Mouse (Mus musculus): Measurements from ENCODE around the gene Nxpe5. TPM values are rescaled to one million over a fixed set of nuclear protein-coding genes. Genes with fewer than 3 reads are reported as not detected.

Nxpe5 gene
- total RNA-seq, 2 experiments from 2014 or later, result 0.26 to 0.28 TPM

DNA sequence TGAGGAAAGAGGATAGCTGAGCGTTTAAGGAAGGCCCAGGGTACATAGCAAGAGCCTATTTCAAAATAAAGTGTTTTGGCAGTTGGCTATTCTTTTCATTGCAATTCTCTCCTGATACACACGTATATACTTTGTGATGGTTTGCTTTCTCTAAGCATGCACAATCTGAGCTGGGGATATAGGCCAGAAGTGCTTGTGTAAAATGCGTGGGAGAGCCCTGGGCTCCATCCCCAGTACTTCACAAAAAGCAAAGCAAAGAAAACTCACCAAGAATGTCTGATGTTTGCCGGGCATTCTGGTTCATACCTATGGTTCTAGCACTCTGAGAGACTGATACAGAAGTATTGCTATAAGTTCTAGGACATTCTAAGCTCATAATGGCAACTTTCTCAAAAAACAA lies 43.3 kb downstream of the Nxpe5 start:
- Histone ChIP-seq H3K27ac (no peak overlapping the region), H3K4me3 (no peak overlapping the region)
- TF ChIP-seq CTCF (IDR thresholded peaks at IDR 0.05), result no peak
- no peak for DNase-seq
- intact Hi-C loops (cut with DNase I), result no loop called here

DNA sequence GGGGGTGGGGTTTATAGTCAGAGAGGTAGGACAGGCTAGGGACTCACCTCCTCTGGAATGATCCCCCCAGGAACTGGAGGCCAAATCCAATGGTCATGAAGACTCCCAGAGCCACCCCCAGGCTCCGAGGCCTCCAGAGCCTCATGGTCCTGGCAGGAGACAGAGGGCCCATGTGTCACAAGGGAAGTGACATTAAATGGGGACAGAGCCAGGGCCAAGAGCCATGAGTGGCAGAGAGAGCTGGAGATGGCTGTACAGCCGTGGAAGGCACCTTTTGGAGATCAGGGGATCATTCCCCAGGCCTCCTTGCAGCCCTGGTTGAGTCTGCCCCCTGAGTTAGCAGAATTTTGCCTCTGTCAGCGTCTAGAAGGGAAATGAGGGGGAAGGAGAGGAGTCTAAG lies 45.5 kb downstream of the Nxpe5 start:
- DNase-seq, result no peak
- intact Hi-C loops (cut with DNase I), result no loop called here
- H3K4me3 ChIP-seq, result no peak overlapping the region
- H3K27ac ChIP-seq, result no peak overlapping the region
- no peak for TF ChIP-seq CTCF (IDR thresholded peaks at IDR 0.05)

DNA sequence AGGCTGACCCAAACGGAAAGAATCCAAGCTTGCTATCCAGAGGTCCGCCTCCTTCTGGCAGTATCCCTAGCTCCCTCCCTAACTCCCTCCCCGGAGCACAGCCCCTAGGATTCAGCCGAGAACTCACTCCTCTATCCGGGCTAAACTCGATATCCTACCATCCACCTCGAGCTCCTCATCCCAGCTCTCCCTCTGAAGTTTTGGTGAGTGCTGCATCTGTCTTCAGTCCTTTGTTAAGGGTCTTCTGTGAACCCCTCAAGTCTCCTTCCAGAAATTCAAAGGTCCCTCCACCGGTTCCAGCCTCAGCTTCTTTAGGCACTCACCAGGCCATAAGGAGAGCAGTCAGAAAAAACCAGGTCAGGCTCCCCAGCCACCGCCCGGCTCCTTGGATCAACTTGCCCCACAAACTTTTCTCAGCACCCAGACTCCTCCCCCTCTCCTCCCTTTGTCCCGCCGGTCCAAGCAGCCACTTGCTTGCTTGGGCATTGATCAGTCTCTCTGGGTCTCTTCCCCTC lies 46.8 kb downstream of the Nxpe5 start, which contains the start of gene Gal3st4:
TSS of gene Gal3st4 (minus strand) at position 432 of the 515 bp plus-strand sequence.
- peak; percentile 59 for DNase-seq

DNA sequence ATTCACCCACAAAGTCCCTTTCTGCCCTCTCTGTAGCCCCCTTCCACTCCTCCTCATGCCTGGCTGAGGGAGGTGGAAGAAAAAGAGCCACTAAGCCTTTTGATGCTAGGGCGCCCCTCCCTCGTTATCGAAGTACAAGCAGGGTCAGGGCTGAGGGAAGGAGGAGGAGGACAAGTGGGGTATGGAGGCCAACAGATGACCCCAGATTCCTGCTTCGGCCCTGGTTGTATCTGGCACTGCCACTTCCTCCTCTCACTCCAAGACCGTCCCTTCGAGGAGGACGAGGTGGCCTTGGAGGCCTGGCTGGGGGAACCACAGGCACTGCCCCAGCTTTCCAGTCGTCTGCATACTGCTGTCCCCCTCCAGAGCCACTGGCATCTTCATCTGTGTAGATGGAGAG lies 48.5 kb downstream of the Nxpe5 start:
- intact Hi-C loops (cut with DNase I), result no loop called here
- DNase-seq, result no peak
- TF ChIP-seq CTCF (IDR thresholded peaks at IDR 0.05), result no peak
- H3K27ac ChIP-seq, result no peak overlapping the region
- no peak overlapping the region for H3K4me3 ChIP-seq

More for the DNA sequence above, 46.8 kb downstream of the Nxpe5 start, which contains the start of gene Gal3st4:
- Histone ChIP-seq H3K27ac (peak within 1 kb of the TSS; percentile 74), H3K4me3 (peak within 1 kb of the TSS; percentile 60)
- intact Hi-C loops (cut with DNase I), result no loop called here
- no peak for TF ChIP-seq CTCF (IDR thresholded peaks at IDR 0.05)

DNA sequence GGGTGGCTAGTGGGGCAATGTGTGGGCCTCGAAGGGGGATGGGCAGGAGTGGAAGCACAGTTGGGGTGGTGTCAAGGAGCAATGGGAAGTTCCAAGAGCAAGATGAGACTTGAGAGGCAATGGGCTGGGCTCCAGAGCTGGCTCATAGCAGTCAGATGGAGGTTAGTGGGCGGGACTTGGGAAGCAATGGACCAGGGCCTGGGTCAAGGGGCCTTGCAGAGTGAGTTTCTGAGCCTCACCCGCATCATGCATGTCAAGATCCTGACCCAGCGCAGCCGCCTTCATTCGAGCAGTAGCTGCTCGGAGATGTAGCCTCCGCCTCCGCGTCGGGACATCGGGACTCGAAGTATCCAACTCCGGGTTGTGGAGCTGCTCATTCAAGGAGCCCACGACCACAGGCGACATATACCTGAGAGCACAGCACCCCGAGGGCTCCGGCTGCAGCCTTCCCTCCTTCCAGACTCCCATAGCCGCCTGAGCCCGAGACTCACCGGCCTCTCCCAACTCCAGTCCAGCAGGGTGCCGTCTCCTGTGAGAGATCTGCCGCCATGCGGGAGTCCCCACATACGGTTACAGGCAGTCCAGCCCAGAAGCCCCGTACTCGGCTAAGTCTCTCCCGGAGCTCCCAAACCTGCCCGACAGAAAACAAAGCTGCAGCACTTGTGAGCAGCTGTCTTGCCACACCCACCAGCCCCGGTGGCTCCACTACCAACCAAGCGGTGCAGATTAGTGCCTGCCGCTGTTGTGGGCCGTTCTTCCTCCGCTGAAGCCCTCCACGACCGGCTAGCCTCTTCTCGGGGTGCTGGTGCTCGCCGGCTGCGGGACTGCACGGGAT lies 49.7 kb downstream of the Nxpe5 start:
- H3K27ac ChIP-seq, result no peak overlapping the region
- no peak overlapping the region for H3K4me3 ChIP-seq
- no peak for DNase-seq
- TF ChIP-seq CTCF (IDR thresholded peaks at IDR 0.05), result no peak
- intact Hi-C loops (cut with DNase I), result no loop called here

DNA sequence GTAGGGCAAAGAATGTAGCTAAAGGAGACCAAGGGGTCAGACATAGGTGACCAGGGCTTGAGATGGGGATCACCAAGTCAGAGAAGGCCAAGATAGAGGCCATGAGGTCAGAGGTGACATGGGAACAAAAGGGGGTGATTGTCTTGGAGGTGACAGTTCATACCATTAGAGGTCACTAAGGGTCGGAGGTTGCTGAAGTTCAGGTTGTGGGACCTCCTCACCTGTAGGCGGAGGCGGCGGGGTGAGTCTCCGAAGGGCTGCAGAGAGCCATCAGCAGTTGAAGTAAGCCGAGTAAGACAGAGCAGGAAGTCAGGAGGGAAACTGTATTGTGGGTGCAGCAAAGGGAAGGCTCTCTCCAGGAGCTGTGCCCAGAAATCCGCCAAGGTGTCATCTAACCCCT lies 52.3 kb downstream of the Nxpe5 start:
- Histone ChIP-seq H3K27ac (no peak overlapping the region), H3K4me3 (no peak overlapping the region)
- no peak for DNase-seq
- intact Hi-C loops (cut with DNase I), result no loop called here
- TF ChIP-seq CTCF (IDR thresholded peaks at IDR 0.05), result no peak

DNA sequence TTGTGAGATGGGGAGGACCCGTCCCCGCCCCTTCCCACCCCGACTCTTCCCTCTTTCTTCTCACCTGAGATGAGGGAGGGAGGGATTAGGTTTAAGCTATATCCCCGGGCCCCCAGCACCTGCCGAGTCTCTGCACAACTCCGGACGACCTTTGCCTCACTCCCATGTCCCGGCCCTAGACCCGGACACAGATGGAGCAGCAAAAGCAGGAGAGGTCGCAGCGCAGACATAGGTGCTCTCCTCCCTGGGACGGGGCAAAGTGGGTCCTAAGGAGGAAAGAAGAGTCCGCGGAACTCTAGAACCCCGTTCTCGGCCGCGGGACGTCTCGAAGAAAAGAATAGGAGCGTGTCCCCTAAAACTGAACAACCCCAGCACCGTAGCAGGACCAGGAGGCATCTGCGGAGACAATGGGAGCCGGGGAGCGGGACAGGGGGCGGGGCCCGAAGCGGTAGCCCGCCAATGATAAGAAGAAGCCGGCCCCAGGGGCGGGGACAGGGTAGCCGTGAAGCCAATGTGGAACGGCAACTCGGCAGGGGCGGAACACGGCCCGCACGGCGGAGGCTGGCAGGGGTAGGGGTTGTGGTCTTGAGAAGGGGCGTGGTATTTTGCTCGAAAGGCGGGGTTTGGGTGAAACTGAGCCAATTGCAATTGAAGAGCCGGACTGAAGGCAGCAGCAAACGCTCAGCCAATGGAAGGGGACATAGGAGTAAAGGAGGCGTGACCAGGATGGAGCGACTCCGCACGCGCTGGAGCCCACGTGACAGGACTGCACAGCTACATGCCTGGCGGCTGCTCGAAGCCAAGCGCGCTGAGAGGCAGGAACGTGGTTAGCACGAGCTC lies 54.1 kb downstream of the Nxpe5 start, which contains the start of the genes Gm43720, Gpc2 and Stag3:
TSS of gene Gm43720 (minus strand) at position 374 of the 840 bp plus-strand sequence.
TSS of gene Gpc2 (minus strand) at position 421 of the 840 bp plus-strand sequence.
TSS of gene Stag3 (plus strand) at position 656 of the 840 bp plus-strand sequence.
- DNase-seq, result peak; percentile 85
- Histone ChIP-seq H3K4me3 (peak within 1 kb of the TSS; percentile 69), H3K27ac (no peak within 1 kb of the TSS; the same call in 1 of the 2 replicates)
- no peak for TF ChIP-seq CTCF (IDR thresholded peaks at IDR 0.05)
- intact Hi-C loops (cut with DNase I), result no loop called here

DNA sequence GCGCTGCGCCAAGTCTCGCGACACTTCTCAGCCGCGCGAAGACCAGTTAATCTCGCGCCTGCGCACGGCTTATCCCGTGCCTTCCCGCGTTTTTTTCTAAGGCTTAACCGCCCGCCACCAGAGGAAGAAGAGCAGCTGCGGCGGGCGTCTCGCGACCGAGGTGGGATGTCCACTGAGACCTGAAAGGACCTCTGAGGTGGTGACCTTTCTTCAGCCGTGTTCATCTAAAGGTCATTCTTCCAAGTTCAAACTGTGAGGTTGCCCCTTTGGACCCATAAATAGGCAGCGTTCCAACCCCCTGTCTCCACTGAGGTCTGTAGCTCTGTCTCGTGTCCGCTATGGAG lies 54.7 kb downstream of the Nxpe5 start:
- peak overlapping the region; percentile 69 for H3K4me3 ChIP-seq
- intact Hi-C loops (cut with DNase I), result no loop called here
- no peak overlapping the region for H3K27ac ChIP-seq

DNA sequence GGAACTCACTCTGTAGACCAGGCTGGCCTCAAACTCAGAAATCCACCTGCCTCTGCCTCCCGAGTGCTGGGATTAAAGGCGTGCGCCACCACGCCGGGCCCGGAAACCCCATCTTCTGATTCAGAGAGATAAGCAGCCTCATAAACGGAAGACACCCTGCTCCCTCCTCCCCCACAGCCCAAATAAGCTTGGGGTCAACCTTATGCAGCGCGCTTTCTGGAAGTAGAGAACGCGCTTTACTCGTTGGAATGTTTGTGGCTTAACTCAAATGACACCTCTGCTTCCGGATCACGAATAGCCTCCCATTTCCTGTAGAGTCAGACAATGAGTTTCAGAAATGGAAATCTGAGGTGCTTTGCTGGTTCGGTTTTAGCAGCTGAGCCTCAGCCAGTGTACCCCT lies 55.1 kb downstream of the Nxpe5 start:
- no peak overlapping the region for H3K4me3 ChIP-seq
- H3K27ac ChIP-seq, result no peak overlapping the region
- DNase-seq, result no peak
- intact Hi-C loops (cut with DNase I), result no loop called here
- TF ChIP-seq CTCF (IDR thresholded peaks at IDR 0.05), result no peak

More for the DNA sequence above, 54.7 kb downstream of the Nxpe5 start:
- DNase-seq, result no peak
- no peak for TF ChIP-seq CTCF (IDR thresholded peaks at IDR 0.05)

DNA sequence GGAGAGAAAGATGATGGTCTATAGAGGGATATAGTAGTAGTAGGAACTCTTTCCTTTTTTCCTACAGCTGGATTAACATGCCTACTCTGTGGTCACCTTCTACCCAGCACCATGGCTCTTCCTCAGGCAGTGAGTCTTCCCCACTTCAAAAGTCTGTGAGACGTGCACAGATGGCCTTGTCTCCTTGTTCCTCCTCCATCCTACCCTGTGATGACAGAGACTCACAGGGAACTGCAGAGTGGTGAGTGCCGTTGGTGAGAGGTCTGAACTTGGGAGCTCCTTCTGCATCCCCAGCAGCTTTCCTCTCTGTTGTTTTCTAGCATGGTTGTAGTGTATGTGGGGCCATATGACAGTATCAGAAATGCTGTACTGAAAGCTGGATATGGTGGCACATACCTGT lies 56.1 kb downstream of the Nxpe5 start:
- intact Hi-C loops (cut with DNase I), result no loop called here
- Histone ChIP-seq H3K4me3 (no peak overlapping the region), H3K27ac (no peak overlapping the region)
- no peak for TF ChIP-seq CTCF (IDR thresholded peaks at IDR 0.05)
- no peak for DNase-seq

DNA sequence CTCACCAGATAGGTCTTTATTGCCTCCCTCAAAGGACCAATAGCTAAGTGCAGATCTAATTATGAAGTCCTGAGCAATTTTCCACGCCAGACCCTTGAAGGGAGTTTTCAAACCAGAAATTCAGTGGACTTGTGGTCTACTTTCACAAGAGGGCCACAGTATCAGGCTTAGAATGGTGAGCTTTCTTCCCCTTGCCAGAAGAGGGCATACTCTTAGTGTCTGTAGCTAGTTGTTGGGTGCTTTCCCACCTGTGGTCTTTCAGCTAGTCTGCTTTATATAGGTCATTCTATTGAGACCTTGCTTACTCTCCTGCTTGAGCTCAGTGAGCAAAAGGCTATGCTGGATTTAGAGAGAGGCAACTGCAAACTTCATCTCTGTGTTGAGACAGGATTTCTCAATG lies 57.8 kb downstream of the Nxpe5 start:
- intact Hi-C loops (cut with DNase I), result no loop called here
- no peak overlapping the region for H3K27ac ChIP-seq
- no peak for TF ChIP-seq CTCF (IDR thresholded peaks at IDR 0.05)
- H3K4me3 ChIP-seq, result no peak overlapping the region
- no peak for DNase-seq

DNA sequence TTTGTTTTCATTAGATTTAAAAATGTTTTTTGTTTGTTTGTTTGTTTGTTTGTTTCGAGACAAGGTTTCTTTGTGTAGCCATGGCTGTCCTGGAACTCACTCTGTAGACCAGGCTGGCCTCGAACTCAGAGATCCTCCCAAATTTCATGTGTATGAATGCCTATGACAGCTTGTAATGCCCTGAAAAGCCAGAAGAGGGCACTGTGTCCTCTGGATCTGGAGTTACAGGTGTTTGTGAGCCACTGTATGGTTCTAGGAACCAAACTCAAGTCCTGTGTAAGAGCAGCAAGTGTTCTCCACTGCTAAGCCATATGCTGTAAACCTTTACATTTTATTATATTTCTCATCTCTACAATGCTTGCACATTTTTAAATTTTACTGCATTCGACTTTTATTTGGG lies 62.2 kb downstream of the Nxpe5 start:
- peak; percentile 11; the same call in 1 of the 2 replicates for TF ChIP-seq CTCF (IDR thresholded peaks at IDR 0.05)
- Histone ChIP-seq H3K4me3 (no peak overlapping the region), H3K27ac (no peak overlapping the region)
- no peak for DNase-seq
- intact Hi-C loops (cut with DNase I), result no loop called here

DNA sequence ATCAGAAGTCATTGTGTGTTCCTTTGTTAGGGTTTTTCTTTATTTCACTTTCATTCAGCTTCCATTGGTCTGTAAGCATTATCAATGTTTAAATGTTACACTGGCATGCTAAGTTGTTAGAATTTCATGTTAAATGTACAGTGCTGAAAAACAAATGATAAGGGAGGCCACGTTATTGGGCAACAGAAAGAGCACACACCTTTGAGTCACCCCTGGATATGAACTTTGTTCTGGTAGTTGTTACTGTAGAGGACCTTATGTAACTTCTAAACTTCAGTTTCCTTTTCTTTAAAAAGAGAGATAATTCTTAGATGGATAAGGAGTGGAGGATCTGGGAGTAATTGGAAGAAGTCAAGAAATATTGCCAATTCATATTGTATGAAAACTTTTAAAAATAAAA lies 65.9 kb downstream of the Nxpe5 start:
- no peak for TF ChIP-seq CTCF (IDR thresholded peaks at IDR 0.05)
- intact Hi-C loops (cut with DNase I), result no loop called here

More for the DNA sequence above, 65.9 kb downstream of the Nxpe5 start:
- no peak for DNase-seq
- Histone ChIP-seq H3K4me3 (no peak overlapping the region), H3K27ac (no peak overlapping the region)
